Mouse (Mus musculus) forebrain, embryonic 13.5 days (tissue): ENCODE data around the gene Rab21. TPM values are rescaled to one million over a fixed set of nuclear protein-coding genes. Genes with fewer than 3 reads are reported as not detected.
A peak's percentile ranks its signal among the peaks of the same experiment; 100 is the strongest.

Experiments used
- ATAC-seq: fragments of 200-750 bp; cut with Nextera tagmentation; 2 replicates; pipeline ENCODE4 v1.8.0; 2017
- H3K27ac ChIP-seq: fragments of 300-500 bp; sonication (generic); 2 replicates; pipeline ENCODE4 v1.5.1; 2015; ENCODE audit warnings: inconsistent platforms, mild to moderate bottlenecking, moderate library complexity
- H3K27me3 ChIP-seq: fragments of 300-500 bp; sonication (generic); 2 replicates; pipeline ENCODE4 v1.6.1; 2015; ENCODE audit warnings: mild to moderate bottlenecking, inconsistent platforms
- H3K36me3 ChIP-seq: fragments of 300-500 bp; sonication (generic); 2 replicates; pipeline ENCODE4 v1.6.1; 2015; ENCODE audit warnings: mild to moderate bottlenecking, inconsistent platforms; ENCODE audit not compliant: poor library complexity, severe bottlenecking
- H3K4me1 ChIP-seq: fragments of 300-500 bp; sonication (generic); 2 replicates; pipeline ENCODE4 v1.6.1; 2015; ENCODE audit warnings: inconsistent platforms
- H3K4me2 ChIP-seq: fragments of 300-500 bp; sonication (generic); 2 replicates; pipeline ENCODE4 v1.6.1; 2015; ENCODE audit warnings: inconsistent platforms, mild to moderate bottlenecking, moderate library complexity
- H3K4me3 ChIP-seq: fragments of 300-500 bp; sonication (generic); 2 replicates; pipeline ENCODE4 v1.5.1; 2015; ENCODE audit warnings: mild to moderate bottlenecking, inconsistent platforms
- H3K9ac ChIP-seq: fragments of 300-500 bp; sonication (generic); 2 replicates; pipeline ENCODE4 v1.6.1; 2015; ENCODE audit warnings: mild to moderate bottlenecking, inconsistent platforms
- H3K9me3 ChIP-seq: fragments of 300-500 bp; sonication (generic); replicated peaks from 2 replicates; pipeline ENCODE4 v1.6.1; 2016; ENCODE audit warnings: inconsistent platforms
- WGBS: fragments of 180-500 bp; shearing (Covaris S2); methylation state at CpG from one replicate; pipeline ENCODE4 v1.1.7; 2015; 5-methylcytosine and 5-hydroxymethylcytosine counted together
- polyA plus RNA-seq: library from polyadenylated mRNA; unstranded; fragments of >200 nt; fragmentation: Nextera tagmentation; extraction: Ambion mirVana; gene quantifications from 2 replicates; pipeline ENCODE4 v1.2.1, GENCODE M21; 2015

Rab21 gene
- polyA plus RNA-seq, 1 experiment from 2014 or later: 5.8 TPM

DNA sequence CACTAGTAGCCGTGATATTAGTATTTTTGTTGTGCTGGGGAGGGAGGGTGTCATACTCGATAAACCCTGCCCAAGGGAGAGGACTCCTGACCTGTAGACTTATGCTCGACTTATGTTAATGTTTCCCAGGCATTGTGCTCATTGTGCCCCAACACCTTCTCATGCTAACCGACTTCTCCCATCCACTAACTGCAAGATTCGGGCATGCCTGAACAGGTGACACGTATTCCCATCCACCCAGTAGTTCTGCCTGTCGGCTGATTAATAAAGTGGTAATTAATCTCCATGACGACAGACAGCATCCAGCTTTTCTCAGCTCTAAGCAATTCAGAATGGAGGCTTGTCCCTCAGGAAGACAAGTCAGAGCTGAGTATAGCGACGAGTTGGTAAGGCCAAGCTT, 33.6 kb upstream of the Rab21 start:
- no peak overlapping the region for H3K4me3 ChIP-seq
- 0 out of 2 replicates have a peak, but pooled peaks cover 3% of the 10 kb centered on the region for H3K9me3 ChIP-seq
- H3K4me1 ChIP-seq: peaks cover 7% of the 10 kb centered on the region; the same call in 1 of the 2 replicates
- no peak overlapping the region for H3K4me2 ChIP-seq
- H3K27me3 ChIP-seq: no peaks in the 10 kb centered on the region
- 70% methylated on average over 10 of the region's 10 CpGs for WGBS
- peaks cover 17% of the 10 kb centered on the region for H3K36me3 ChIP-seq
- H3K9ac ChIP-seq: no peak overlapping the region
- no peak overlapping the region; the same call in 1 of the 2 replicates for H3K27ac ChIP-seq
- ATAC-seq: peak; percentile 83

- 82% methylated on average over 6 of the region's 6 CpGs for WGBS
- peaks cover 7% of the 10 kb centered on the region; the same call in 1 of the 2 replicates for H3K4me1 ChIP-seq
- no peak overlapping the region for H3K27ac ChIP-seq
- peaks cover 20% of the 10 kb centered on the region for H3K36me3 ChIP-seq
- no peak overlapping the region for H3K4me3 ChIP-seq
- H3K4me2 ChIP-seq: no peak overlapping the region
- H3K9ac ChIP-seq: no peak overlapping the region
- H3K9me3 ChIP-seq: 0 out of 2 replicates have a peak, but pooled peaks cover 3% of the 10 kb centered on the region
- no peaks in the 10 kb centered on the region for H3K27me3 ChIP-seq
- ATAC-seq: no peak
These were observed 32.7 kb upstream of the Rab21 start for GRCm38 (mm10) chr10:115348131-115348530.

- H3K36me3 ChIP-seq: peaks cover 35% of the 10 kb centered on the region
- peaks cover 7% of the 10 kb centered on the region; the same call in 1 of the 2 replicates for H3K4me1 ChIP-seq
- H3K27me3 ChIP-seq: no peaks in the 10 kb centered on the region
- H3K4me2 ChIP-seq: no peak overlapping the region
- 0 out of 2 replicates have a peak, but pooled peaks cover 3% of the 10 kb centered on the region for H3K9me3 ChIP-seq
- no peak for ATAC-seq
- no peak overlapping the region for H3K4me3 ChIP-seq
- H3K27ac ChIP-seq: no peak overlapping the region
- H3K9ac ChIP-seq: no peak overlapping the region
These were observed 31.1 kb upstream of the Rab21 start for GRCm38 (mm10) chr10:115346444-115346843.

GRCm38 (mm10) chr10:115342771-115343425, 27.5 kb upstream of the Rab21 start:
- WGBS: 85% methylated on average over 4 of the region's 4 CpGs
- Histone ChIP-seq H3K4me3 (no peak overlapping the region), H3K27me3 (no peaks in the 10 kb centered on the region), H3K36me3 (peaks cover 52% of the 10 kb centered on the region), H3K4me1 (no peaks in the 10 kb centered on the region), H3K9me3 (0 out of 2 replicates have a peak, but pooled peaks cover 3% of the 10 kb centered on the region), H3K4me2 (no peak overlapping the region), H3K9ac (no peak overlapping the region), H3K27ac (no peak overlapping the region)
- no peak for ATAC-seq

GRCm38 (mm10) chr10:115339820-115340328, 24.5 kb upstream of the Rab21 start:
- Histone ChIP-seq H3K4me2 (no peak overlapping the region), H3K4me3 (no peak overlapping the region), H3K4me1 (no peaks in the 10 kb centered on the region), H3K36me3 (peaks cover 35% of the 10 kb centered on the region), H3K9ac (no peak overlapping the region), H3K9me3 (no peaks in the 10 kb centered on the region), H3K27ac (no peak overlapping the region), H3K27me3 (no peaks in the 10 kb centered on the region)
- 94% methylated on average over 7 of the region's 7 CpGs for WGBS
- ATAC-seq: no peak

DNA sequence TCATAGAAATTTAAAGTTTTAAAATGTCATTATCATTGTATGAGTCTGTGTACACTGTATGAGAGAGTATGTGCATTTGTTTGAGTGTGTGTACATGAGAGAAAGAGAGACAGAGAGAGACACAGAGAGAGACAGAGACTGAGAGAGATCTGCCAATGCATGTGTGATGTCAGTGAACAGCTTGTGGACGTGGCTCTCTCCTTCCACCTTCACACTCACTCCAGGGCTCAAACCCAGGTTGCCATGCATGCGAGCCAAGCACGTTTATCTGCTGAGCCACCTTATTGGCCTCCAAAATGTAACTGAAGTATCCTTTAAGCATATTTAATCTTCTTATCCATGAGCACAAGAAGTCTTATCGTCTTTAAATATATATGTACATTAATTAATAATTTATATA, 21.5 kb upstream of the Rab21 start:
- ATAC-seq: no peak
- Histone ChIP-seq H3K4me1 (no peaks in the 10 kb centered on the region), H3K9ac (no peak overlapping the region), H3K27me3 (no peaks in the 10 kb centered on the region), H3K27ac (no peak overlapping the region), H3K4me3 (no peak overlapping the region), H3K36me3 (peaks cover 21% of the 10 kb centered on the region), H3K9me3 (no peaks in the 10 kb centered on the region), H3K4me2 (no peak overlapping the region)
- 82% methylated on average over 4 of the region's 4 CpGs for WGBS

DNA sequence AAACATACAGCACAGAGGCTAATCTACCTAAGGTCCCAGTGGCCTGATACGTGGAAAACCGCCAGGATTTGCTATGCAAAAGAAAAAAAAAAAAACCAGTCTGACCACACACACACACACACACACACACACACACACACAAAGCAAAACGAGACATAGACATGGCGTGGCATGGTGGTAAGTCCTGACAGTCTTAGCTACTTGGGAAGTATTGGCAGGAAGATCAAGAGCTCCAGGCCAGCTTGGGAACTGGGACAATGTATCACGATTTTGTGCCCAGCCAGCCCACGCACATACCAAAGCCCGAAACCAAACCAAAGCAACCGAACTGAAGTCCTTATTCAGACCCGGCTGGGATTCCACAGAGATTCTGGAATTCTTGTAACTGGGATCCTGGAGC, 18.1 kb upstream of the Rab21 start:
- 86% methylated on average over 9 of the region's 9 CpGs for WGBS

DNA sequence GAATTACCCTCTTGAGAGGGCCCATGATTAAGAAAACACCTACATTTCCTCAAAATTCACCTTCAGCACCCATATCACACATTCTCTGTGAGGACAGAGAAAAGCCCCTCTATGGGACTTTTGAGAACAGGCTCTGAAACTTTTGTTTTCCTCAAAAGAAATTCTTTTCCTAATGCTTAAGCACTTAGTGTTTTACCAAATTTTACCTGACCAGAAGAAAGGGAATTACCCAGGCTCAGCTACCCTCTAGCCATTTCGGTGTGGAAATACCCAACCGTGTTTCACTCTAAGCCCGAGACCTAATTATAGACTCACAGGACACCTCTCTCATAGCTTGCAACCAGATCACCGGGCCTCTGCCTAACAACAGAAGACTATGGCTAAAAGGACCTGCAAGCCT, 17.6 kb upstream of the Rab21 start:
- no peak overlapping the region for H3K9ac ChIP-seq
- WGBS: 85% methylated on average over 4 of the region's 4 CpGs

More for the DNA sequence above, 18.1 kb upstream of the Rab21 start:
- no peaks in the 10 kb centered on the region for H3K27me3 ChIP-seq
- no peak overlapping the region for H3K4me3 ChIP-seq
- H3K36me3 ChIP-seq: no peaks in the 10 kb centered on the region
- H3K9me3 ChIP-seq: no peaks in the 10 kb centered on the region
- H3K27ac ChIP-seq: no peak overlapping the region
- no peak overlapping the region for H3K9ac ChIP-seq
- no peak for ATAC-seq
- H3K4me1 ChIP-seq: no peaks in the 10 kb centered on the region
- H3K4me2 ChIP-seq: no peak overlapping the region

GRCm38 (mm10) chr10:115332420-115332952, 17.1 kb upstream of the Rab21 start:
- H3K4me2 ChIP-seq: no peak overlapping the region
- no peak overlapping the region for H3K9ac ChIP-seq
- WGBS: 84% methylated on average over 8 of the region's 8 CpGs
- H3K4me1 ChIP-seq: no peaks in the 10 kb centered on the region
- no peak overlapping the region for H3K4me3 ChIP-seq
- no peaks in the 10 kb centered on the region for H3K9me3 ChIP-seq
- no peak for ATAC-seq
- H3K27ac ChIP-seq: no peak overlapping the region
- no peaks in the 10 kb centered on the region for H3K36me3 ChIP-seq
- H3K27me3 ChIP-seq: no peaks in the 10 kb centered on the region

More for the DNA sequence above, 17.6 kb upstream of the Rab21 start:
- Histone ChIP-seq H3K36me3 (no peaks in the 10 kb centered on the region), H3K27ac (no peak overlapping the region), H3K27me3 (no peaks in the 10 kb centered on the region), H3K4me2 (no peak overlapping the region), H3K9me3 (no peaks in the 10 kb centered on the region), H3K4me3 (no peak overlapping the region), H3K4me1 (no peaks in the 10 kb centered on the region)
- no peak for ATAC-seq

- no peak for ATAC-seq
These were observed 13.7 kb upstream of the Rab21 start for GRCm38 (mm10) chr10:115329010-115329530.

GRCm38 (mm10) chr10:115328514-115328913, 13.1 kb upstream of the Rab21 start:
- 88% methylated on average over 6 of the region's 6 CpGs for WGBS
- no peaks in the 10 kb centered on the region for H3K4me1 ChIP-seq
- ATAC-seq: no peak
- no peak overlapping the region for H3K9ac ChIP-seq
- H3K27me3 ChIP-seq: no peaks in the 10 kb centered on the region
- no peak overlapping the region for H3K27ac ChIP-seq
- H3K4me2 ChIP-seq: no peak overlapping the region
- no peak overlapping the region for H3K4me3 ChIP-seq
- H3K36me3 ChIP-seq: no peaks in the 10 kb centered on the region
- H3K9me3 ChIP-seq: no peaks in the 10 kb centered on the region

More at GRCm38 (mm10) chr10:115329010-115329530, 13.7 kb upstream of the Rab21 start:
- H3K27me3 ChIP-seq: no peaks in the 10 kb centered on the region
- H3K4me2 ChIP-seq: no peak overlapping the region
- no peak overlapping the region for H3K4me3 ChIP-seq
- H3K9ac ChIP-seq: no peak overlapping the region
- no peaks in the 10 kb centered on the region for H3K36me3 ChIP-seq
- 83% methylated on average over 3 of the region's 3 CpGs for WGBS
- no peaks in the 10 kb centered on the region for H3K4me1 ChIP-seq
- no peaks in the 10 kb centered on the region for H3K9me3 ChIP-seq
- no peak overlapping the region for H3K27ac ChIP-seq

DNA sequence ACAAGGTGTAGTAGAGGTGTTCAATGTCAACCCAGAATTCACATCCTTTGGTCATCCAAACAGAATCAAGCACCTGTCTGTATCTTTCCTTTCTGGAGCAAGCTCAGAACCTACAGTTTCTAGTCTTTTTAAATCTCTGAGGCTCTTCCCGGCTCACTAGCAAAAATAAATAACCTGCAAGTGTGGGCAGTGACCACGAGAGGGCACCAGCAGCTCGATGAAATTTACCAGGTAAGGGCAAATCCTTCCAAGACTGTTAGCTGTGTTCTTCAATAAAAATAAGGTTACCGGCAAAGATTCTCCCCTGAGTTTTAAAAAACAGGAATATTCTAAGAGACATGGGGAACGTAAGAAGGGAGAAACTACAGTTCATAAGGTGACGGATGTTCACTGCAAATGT, 7.9 kb upstream of the Rab21 start:
- Histone ChIP-seq H3K36me3 (no peaks in the 10 kb centered on the region), H3K27ac (no peak overlapping the region), H3K4me3 (no peak overlapping the region), H3K4me2 (no peak overlapping the region), H3K9ac (no peak overlapping the region), H3K27me3 (peaks cover 4% of the 10 kb centered on the region; the same call in 1 of the 2 replicates), H3K4me1 (no peaks in the 10 kb centered on the region), H3K9me3 (no peaks in the 10 kb centered on the region)
- WGBS: 11% methylated on average over 6 of the region's 6 CpGs
- peak; percentile 55 for ATAC-seq
